Mouse (Mus musculus) large intestine, adult 2 months (tissue): Measurements from ENCODE around the gene Gm45808. TPM values are rescaled to one million over a fixed set of nuclear protein-coding genes. Genes with fewer than 3 reads are reported as not detected.
"Not testable (repeated sequence)": the region's sequence is repeated elsewhere in the genome, so short reads cannot be mapped to it uniquely, and the experiment has no call there.

ENCODE experiments used
- DNase-seq: peaks from one replicate; pipeline ENCODE4 v3.0.0-alpha.2; 2012; ENCODE audit warnings: low read depth, low spot score
- WGBS: fragments of 180-500 bp; shearing (Covaris S2); methylation state at CpG from one replicate; pipeline ENCODE4 v1.1.7; 2018; 5-methylcytosine and 5-hydroxymethylcytosine counted together
- polyA plus RNA-seq: library from polyadenylated mRNA; depleted of rRNA; stranded (reverse); fragments of >200 nt; gene quantifications from 2 replicates; pipeline ENCODE4 v1.2.3, GENCODE M21; 2012; rRNA removed

Gm45808 gene
- polyA plus RNA-seq = not detected in 2 replicates

GRCm38 (mm10) chr7:45486761-45487415 lies at the start of gene Gm45808:
Gene Gm45808 (minus strand): TSS chr7:45486811.
- 75% methylated on average over 12 of the region's 12 CpGs for WGBS
- no peak for DNase-seq

- 66% methylated on average over 1 of the region's 1 CpGs for WGBS
- DNase-seq = no peak
Measured at GRCm38 (mm10) chr7:45535676-45536075, 49.1 kb upstream of the Gm45808 start.

GRCm38 (mm10) chr7:45530643-45531042 lies 44.0 kb upstream of the Gm45808 start:
- 15% methylated on average over 2 of the region's 2 CpGs for WGBS
- no peak for DNase-seq

- DNase-seq = no peak
- WGBS = 20% methylated on average over 6 of the region's 6 CpGs
Measured at GRCm38 (mm10) chr7:45529461-45529860, 42.9 kb upstream of the Gm45808 start.

GRCm38 (mm10) chr7:45527169-45527568 lies 40.6 kb upstream of the Gm45808 start:
- 86% methylated on average over 6 of the region's 6 CpGs for WGBS
- not testable (repeated sequence) for DNase-seq

- 19% methylated on average over 7 of the region's 7 CpGs for WGBS
- no peak for DNase-seq
Measured at GRCm38 (mm10) chr7:45526474-45527120, 40.0 kb upstream of the Gm45808 start.

GRCm38 (mm10) chr7:45525809-45526473 lies 39.3 kb upstream of the Gm45808 start, which contains the start of the genes Ppp1r15a and Plekha4:
Gene Ppp1r15a (minus strand): TSS chr7:45526268.
Gene Plekha4 (plus strand): TSS chr7:45526330.
- WGBS = under 1% methylated on average over 54 of the region's 54 CpGs
- DNase-seq = peak; percentile 83

- DNase-seq = no peak
- 21% methylated on average over 12 of the region's 12 CpGs for WGBS
Measured at GRCm38 (mm10) chr7:45524841-45525621, 38.4 kb upstream of the Gm45808 start.

GRCm38 (mm10) chr7:45523678-45524170 lies 37.1 kb upstream of the Gm45808 start:
- WGBS = 72% methylated on average over 13 of the region's 13 CpGs
- no peak for DNase-seq

GRCm38 (mm10) chr7:45522957-45523676 lies 36.5 kb upstream of the Gm45808 start:
- no peak for DNase-seq
- WGBS = 71% methylated on average over 18 of the region's 18 CpGs

- 64% methylated on average over 16 of the region's 16 CpGs for WGBS
Measured at GRCm38 (mm10) chr7:45522194-45522752, 35.7 kb upstream of the Gm45808 start.

GRCm38 (mm10) chr7:45521728-45522184 lies 35.1 kb upstream of the Gm45808 start:
- WGBS = under 1% methylated on average over 28 of the region's 28 CpGs
- no peak for DNase-seq

More at GRCm38 (mm10) chr7:45522194-45522752, 35.7 kb upstream of the Gm45808 start:
- DNase-seq = no peak

- no peak for DNase-seq
- 93% methylated on average over 7 of the region's 7 CpGs for WGBS
Measured at GRCm38 (mm10) chr7:45520605-45521004, 34.0 kb upstream of the Gm45808 start.

GRCm38 (mm10) chr7:45519345-45520120 lies 32.9 kb upstream of the Gm45808 start:
- no peak for DNase-seq
- 51% methylated on average over 8 of the region's 8 CpGs for WGBS

GRCm38 (mm10) chr7:45518618-45519017 lies 32.0 kb upstream of the Gm45808 start:
- WGBS = 94% methylated on average over 16 of the region's 16 CpGs
- DNase-seq = no peak

- 65% methylated on average over 5 of the region's 5 CpGs for WGBS
- not testable (repeated sequence) for DNase-seq
Measured at GRCm38 (mm10) chr7:45516846-45517245, 30.2 kb upstream of the Gm45808 start.

GRCm38 (mm10) chr7:45515436-45515835 lies 28.8 kb upstream of the Gm45808 start:
- 47% methylated on average over 16 of the region's 16 CpGs for WGBS
- no peak for DNase-seq

GRCm38 (mm10) chr7:45514411-45514810 lies 27.8 kb upstream of the Gm45808 start:
- no peak for DNase-seq
- WGBS = 88% methylated on average over 7 of the region's 7 CpGs
